Mouse (Mus musculus) forebrain, embryonic 10.5 days (tissue): ENCODE measurements around the gene Chmp2b. TPM values are rescaled to one million over a fixed set of nuclear protein-coding genes. Genes with fewer than 3 reads are reported as not detected.

Source experiments
- DNase-seq: peaks from one replicate; pipeline ENCODE4 v3.0.0-alpha.2; 2017; ENCODE audit warnings: low spot score; ENCODE audit errors: extremely low spot score
- H3K27ac ChIP-seq: fragments of 300-500 bp; sonication (generic); 2 replicates; pipeline ENCODE4 v1.5.1; 2016; ENCODE audit warnings: mild to moderate bottlenecking
- H3K27me3 ChIP-seq: fragments of 300-500 bp; sonication (generic); 2 replicates; pipeline ENCODE4 v1.6.1; 2016; ENCODE audit warnings: mild to moderate bottlenecking; ENCODE audit not compliant: poor library complexity, severe bottlenecking
- H3K36me3 ChIP-seq: fragments of 300-500 bp; sonication (generic); replicated peaks from 2 replicates; pipeline ENCODE4 v1.6.1; 2016; ENCODE audit warnings: mild to moderate bottlenecking, moderate library complexity
- H3K4me1 ChIP-seq: fragments of 300-500 bp; sonication (generic); 2 replicates; pipeline ENCODE4 v1.6.1; 2016
- H3K4me3 ChIP-seq: fragments of 300-500 bp; sonication (generic); 2 replicates; pipeline ENCODE4 v1.5.1; 2016; ENCODE audit warnings: mild to moderate bottlenecking, moderate library complexity
- H3K9me3 ChIP-seq: fragments of 300-500 bp; sonication (generic); 2 replicates; pipeline ENCODE4 v1.6.1; 2016; ENCODE audit warnings: mild to moderate bottlenecking, moderate library complexity
- WGBS: fragments of 180-500 bp; shearing (Covaris S2); methylation state at CpG from one replicate; pipeline ENCODE4 v1.1.7; 2016; 5-methylcytosine and 5-hydroxymethylcytosine counted together
- polyA plus RNA-seq: library from polyadenylated mRNA; unstranded; fragments of >200 nt; fragmentation: Nextera tagmentation; extraction: Ambion mirVana; gene quantifications from 2 replicates; pipeline ENCODE4 v1.2.1, GENCODE M21; 2016

The Chmp2b gene
- polyA plus RNA-seq, 1 experiment from 2014 or later: 48.6 TPM

DNA sequence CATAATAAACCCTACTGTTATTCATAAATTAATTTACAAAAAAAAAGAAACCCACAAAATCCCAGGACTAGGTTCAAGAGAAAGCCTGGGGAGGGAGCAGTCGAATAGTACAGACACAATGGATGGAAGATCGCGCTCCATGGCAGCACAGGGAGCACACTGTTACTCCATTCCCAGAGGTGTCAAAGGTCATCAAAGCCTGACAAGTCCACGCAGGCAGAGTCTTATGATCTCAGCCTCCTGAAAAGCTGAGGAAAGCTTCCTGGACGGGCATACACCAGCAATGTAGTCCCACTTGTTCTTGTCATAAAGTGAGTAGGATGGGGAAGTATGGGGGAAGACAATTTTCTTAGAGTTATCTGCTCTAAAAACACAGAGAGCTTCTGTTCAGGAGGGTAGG, 5.2 kb downstream of the Chmp2b start:
- Histone ChIP-seq H3K27me3 (no peaks in the 10 kb centered on the region), H3K4me3 (no peak overlapping the region), H3K4me1 (peaks cover 8% of the 10 kb centered on the region), H3K27ac (no peak overlapping the region), H3K9me3 (no peaks in the 10 kb centered on the region), H3K36me3 (no peaks in the 10 kb centered on the region)
- WGBS: 77% methylated on average over 5 of the region's 5 CpGs
- no peak for DNase-seq

- H3K27me3 ChIP-seq: no peaks in the 10 kb centered on the region
- no peaks in the 10 kb centered on the region for H3K36me3 ChIP-seq
- 85% methylated on average over 5 of the region's 5 CpGs for WGBS
- H3K4me1 ChIP-seq: no peaks in the 10 kb centered on the region
- no peaks in the 10 kb centered on the region for H3K9me3 ChIP-seq
- DNase-seq: no peak
- no peak overlapping the region for H3K4me3 ChIP-seq
- H3K27ac ChIP-seq: no peak overlapping the region
Observed at GRCm38 (mm10) chr16:65554267-65554666, 8.3 kb downstream of the Chmp2b start.

DNA sequence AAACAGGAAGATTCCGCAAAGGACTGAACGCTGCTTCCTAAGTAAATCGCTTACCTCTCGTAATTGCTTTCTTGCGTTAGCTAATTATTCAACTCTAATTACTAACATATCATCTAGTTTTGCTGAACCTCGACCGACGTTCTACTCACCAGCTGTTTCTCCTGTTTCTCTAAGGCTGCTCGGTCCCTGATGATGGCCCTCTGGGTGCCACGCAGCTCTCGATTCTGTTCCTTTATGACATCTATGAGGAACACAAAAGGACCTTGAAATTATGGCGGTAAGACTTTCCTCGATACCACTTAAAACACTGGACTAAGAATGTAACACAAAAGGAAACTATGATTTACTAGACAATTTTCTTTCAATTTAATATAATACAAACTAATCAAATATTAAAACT, 11.7 kb downstream of the Chmp2b start:
- DNase-seq: no peak
- Histone ChIP-seq H3K36me3 (no peaks in the 10 kb centered on the region), H3K4me1 (no peaks in the 10 kb centered on the region), H3K27ac (no peak overlapping the region), H3K4me3 (no peak overlapping the region), H3K27me3 (no peaks in the 10 kb centered on the region), H3K9me3 (no peaks in the 10 kb centered on the region)
- WGBS: 86% methylated on average over 13 of the region's 13 CpGs

- no peak for DNase-seq
- Histone ChIP-seq H3K27ac (no peak overlapping the region), H3K27me3 (no peaks in the 10 kb centered on the region), H3K36me3 (peaks cover 11% of the 10 kb centered on the region), H3K4me3 (no peak overlapping the region), H3K9me3 (no peaks in the 10 kb centered on the region), H3K4me1 (no peaks in the 10 kb centered on the region)
- 93% methylated on average over 7 of the region's 7 CpGs for WGBS
Observed at GRCm38 (mm10) chr16:65548960-65549359, 13.6 kb downstream of the Chmp2b start.

DNA sequence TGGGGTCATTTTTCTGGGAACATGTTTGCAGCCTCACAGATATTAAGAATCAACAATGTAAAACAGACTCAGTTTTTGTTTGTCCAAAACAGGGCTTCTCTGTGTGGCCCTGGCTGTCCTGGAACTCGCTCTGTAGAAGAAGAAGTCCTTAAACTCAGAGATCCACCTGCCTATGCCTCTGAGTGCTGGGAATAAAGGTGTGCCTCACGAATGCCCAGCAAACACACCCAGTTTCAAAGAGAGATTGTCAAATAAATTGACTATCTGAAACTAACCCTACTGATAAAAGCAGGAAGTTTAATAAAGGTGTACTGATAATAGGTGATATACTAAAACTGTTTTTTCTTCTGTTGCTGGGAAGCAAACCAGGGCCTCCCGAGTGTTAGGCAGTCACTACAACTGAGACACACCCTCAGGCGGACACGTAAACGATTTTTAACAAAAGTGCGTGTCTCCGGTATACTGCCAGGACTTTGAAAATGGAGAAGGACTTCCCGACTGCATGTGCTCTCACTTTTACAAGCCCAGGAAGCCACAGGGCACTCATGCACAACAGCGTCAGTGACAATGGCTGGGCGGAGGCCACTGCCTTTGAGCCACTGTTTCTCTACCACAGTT, 18.7 kb downstream of the Chmp2b start:
- H3K36me3 ChIP-seq: peaks cover 28% of the 10 kb centered on the region
- no peak for DNase-seq
- H3K4me3 ChIP-seq: no peak overlapping the region
- no peaks in the 10 kb centered on the region for H3K27me3 ChIP-seq
- no peak overlapping the region for H3K27ac ChIP-seq
- no peaks in the 10 kb centered on the region for H3K9me3 ChIP-seq
- H3K4me1 ChIP-seq: no peaks in the 10 kb centered on the region
- WGBS: 98% methylated on average over 11 of the region's 11 CpGs

- DNase-seq: peak; percentile 26
- Histone ChIP-seq H3K4me1 (peaks cover 19% of the 10 kb centered on the region), H3K27ac (no peak overlapping the region), H3K9me3 (no peaks in the 10 kb centered on the region), H3K27me3 (no peaks in the 10 kb centered on the region), H3K4me3 (no peak overlapping the region), H3K36me3 (no peaks in the 10 kb centered on the region)
- 37% methylated on average over 12 of the region's 12 CpGs for WGBS
Observed at GRCm38 (mm10) chr16:65533315-65533999, 29.1 kb downstream of the Chmp2b start.

DNA sequence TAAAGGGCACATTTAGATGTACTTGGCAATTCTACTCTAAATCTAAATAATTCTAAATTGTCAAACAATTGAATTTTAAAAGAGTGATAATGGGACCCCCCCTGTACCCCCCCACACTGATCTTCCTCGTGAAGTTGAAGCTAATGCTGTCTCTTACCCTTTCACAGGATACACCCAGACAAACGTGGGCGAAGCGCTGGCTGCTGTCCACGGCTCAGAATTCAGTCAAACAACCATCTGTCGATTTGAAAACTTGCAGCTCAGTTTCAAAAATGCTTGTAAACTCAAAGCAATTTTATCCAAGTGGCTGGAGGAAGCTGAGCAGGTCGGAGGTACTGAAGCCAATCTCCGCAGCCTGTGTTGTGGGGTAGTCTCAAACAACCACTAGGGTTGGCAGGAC, 30.9 kb downstream of the Chmp2b start:
- H3K4me3 ChIP-seq: no peak overlapping the region
- no peaks in the 10 kb centered on the region for H3K9me3 ChIP-seq
- no peak overlapping the region for H3K27ac ChIP-seq
- 82% methylated on average over 8 of the region's 8 CpGs for WGBS
- H3K27me3 ChIP-seq: no peaks in the 10 kb centered on the region
- DNase-seq: no peak
- H3K4me1 ChIP-seq: peaks cover 13% of the 10 kb centered on the region
- H3K36me3 ChIP-seq: no peaks in the 10 kb centered on the region

DNA sequence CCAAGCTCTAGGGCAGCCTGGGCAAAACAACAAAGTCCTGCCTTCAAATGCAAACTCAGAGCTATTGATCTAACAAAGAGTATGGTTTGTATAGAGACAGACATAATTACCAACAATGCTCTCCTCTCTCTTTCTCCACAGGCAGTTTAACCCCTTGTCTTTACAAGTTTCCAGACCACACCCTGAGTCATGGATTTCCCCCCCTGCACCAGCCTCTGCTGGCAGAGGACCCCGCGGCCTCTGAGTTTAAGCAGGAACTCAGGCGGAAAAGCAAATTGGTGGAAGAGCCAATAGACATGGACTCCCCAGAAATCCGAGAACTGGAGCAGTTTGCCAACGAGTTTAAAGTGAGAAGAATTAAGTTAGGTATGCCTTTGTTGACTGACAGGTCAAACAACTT, 32.9 kb downstream of the Chmp2b start:
- H3K4me1 ChIP-seq: peaks cover 13% of the 10 kb centered on the region
- 2% methylated on average over 5 of the region's 5 CpGs for WGBS
- H3K9me3 ChIP-seq: no peaks in the 10 kb centered on the region
- no peaks in the 10 kb centered on the region for H3K36me3 ChIP-seq
- no peak overlapping the region for H3K4me3 ChIP-seq
- no peaks in the 10 kb centered on the region for H3K27me3 ChIP-seq
- H3K27ac ChIP-seq: no peak overlapping the region
- peak; percentile 26 for DNase-seq

- no peaks in the 10 kb centered on the region for H3K9me3 ChIP-seq
- no peak overlapping the region for H3K4me3 ChIP-seq
- H3K27me3 ChIP-seq: no peaks in the 10 kb centered on the region
- 89% methylated on average over 5 of the region's 5 CpGs for WGBS
- H3K36me3 ChIP-seq: no peaks in the 10 kb centered on the region
- no peak overlapping the region for H3K27ac ChIP-seq
- peaks cover 13% of the 10 kb centered on the region for H3K4me1 ChIP-seq
- no peak for DNase-seq
Observed at GRCm38 (mm10) chr16:65526695-65527094, 35.8 kb downstream of the Chmp2b start.

DNA sequence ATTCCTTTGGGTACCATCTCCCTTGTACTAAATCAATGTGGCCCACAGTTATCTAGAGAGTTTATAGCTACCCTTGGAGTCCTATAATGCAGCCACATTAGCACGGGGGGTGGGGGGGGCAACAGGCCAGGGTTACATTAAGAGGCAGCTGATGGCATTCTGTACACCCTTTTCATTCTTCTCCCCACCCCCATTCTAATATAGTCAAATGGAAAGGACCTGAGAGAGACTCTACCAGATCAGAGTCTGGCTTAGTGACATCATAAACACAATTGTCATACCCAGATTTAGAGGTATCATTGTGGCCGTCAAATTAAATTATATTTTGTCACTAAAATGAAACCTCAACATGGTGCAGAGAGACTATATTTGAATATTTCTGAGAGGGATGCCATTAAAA, 36.5 kb downstream of the Chmp2b start:
- Histone ChIP-seq H3K9me3 (no peaks in the 10 kb centered on the region), H3K36me3 (no peaks in the 10 kb centered on the region), H3K27ac (no peak overlapping the region), H3K27me3 (no peaks in the 10 kb centered on the region), H3K4me3 (no peak overlapping the region), H3K4me1 (peaks cover 13% of the 10 kb centered on the region)
- no peak for DNase-seq
- 91% methylated on average over 2 of the region's 2 CpGs for WGBS

DNA sequence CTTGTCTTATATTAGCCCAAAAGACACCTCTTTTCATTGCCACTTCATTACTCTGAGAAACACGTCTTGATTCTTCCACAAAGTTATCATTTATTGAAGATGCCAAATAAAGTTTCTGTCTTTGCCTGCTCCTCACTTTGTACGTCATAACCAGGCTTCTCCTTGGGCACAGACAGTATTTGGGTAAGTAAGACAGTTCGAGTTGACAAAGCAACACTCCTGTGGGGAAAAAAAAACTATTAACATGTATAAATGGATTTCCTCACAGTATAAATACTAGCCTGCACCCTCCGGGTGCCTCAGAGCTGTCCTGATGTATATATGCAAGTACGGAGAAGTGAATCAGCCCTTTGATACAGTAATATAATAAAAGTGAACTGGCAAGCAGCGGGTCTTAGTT, 42.3 kb downstream of the Chmp2b start, which contains the start of gene Pou1f1:
TSS of gene Pou1f1 (plus strand) at position 301 of the 400 bp plus-strand sequence.
- Histone ChIP-seq H3K4me1 (no peaks in the 10 kb centered on the region), H3K36me3 (no peaks in the 10 kb centered on the region), H3K27me3 (no peaks in the 10 kb centered on the region), H3K9me3 (no peaks in the 10 kb centered on the region), H3K4me3 (no peak within 1 kb of the TSS), H3K27ac (no peak within 1 kb of the TSS)
- DNase-seq: no peak
- 88% methylated on average over 6 of the region's 6 CpGs for WGBS

DNA sequence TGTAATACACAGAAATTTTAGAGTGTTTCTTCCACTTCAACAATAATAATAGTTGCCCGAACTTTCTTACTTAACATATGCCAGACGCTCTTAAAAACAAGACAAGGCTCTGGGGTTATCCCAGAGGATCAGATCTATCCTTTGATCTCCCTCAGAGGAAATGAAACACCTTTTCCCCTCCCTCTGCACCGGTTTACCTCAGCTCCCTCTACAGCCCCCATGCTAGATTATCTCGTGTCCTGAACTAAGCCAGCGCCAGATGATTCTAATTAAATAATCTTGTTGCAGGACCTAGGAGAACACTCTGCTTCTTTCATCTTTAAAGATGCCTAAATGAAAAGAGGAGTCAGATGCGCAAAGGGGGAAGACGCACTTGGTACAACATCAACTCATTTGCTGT, 48.3 kb downstream of the Chmp2b start:
- H3K27ac ChIP-seq: no peak overlapping the region
- WGBS: 60% methylated on average over 7 of the region's 7 CpGs
- no peaks in the 10 kb centered on the region for H3K9me3 ChIP-seq
- H3K4me3 ChIP-seq: no peak overlapping the region
- H3K4me1 ChIP-seq: no peaks in the 10 kb centered on the region
- no peaks in the 10 kb centered on the region for H3K36me3 ChIP-seq
- DNase-seq: no peak
- H3K27me3 ChIP-seq: no peaks in the 10 kb centered on the region

DNA sequence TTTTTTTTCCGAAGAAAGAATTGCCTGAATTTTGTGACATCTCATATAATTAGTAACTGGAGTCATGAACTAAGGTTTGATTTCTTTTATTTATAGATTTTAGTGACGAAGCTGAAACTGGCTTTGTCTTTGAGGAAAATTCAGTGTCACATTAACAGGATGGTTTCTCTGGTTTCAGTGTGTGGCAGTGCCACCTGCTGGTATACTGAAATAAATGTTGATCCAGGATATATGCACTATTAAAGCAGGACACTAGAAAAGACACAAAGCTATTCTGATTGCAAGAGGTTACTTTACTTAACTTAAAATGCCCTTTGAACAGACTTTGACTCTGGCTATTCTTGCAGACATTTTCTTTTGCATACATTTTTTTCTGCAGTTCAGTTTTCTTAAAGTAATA, 65.5 kb downstream of the Chmp2b start:
- no peak overlapping the region for H3K27ac ChIP-seq
- H3K9me3 ChIP-seq: no peaks in the 10 kb centered on the region
- WGBS: 50% methylated on average over 2 of the region's 2 CpGs
- no peaks in the 10 kb centered on the region for H3K27me3 ChIP-seq
- no peaks in the 10 kb centered on the region for H3K4me1 ChIP-seq
- H3K36me3 ChIP-seq: no peaks in the 10 kb centered on the region
- no peak for DNase-seq
- no peak overlapping the region for H3K4me3 ChIP-seq
